Mouse (Mus musculus): ENCODE results near the gene Fam3b.

Gene Fam3b

DNA sequence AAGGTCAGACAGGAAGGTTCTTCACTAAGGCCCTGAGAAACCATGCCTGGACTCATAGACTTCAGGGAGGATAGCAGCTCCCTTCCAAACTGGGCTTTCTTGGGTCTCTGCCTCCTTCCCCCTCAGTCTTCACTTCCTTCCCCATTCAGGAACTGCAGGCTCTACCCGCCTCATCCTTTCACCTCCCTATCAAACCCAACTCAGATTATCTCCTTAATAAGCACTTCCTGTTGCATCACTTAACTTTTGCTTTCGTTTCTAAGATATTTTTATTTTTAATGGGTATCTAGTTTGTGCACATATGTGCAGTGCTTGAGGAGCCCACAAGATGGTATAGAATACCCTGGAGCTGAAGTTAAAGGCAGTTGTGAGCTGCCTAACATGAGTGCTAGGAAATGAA, 36.0 kb downstream of the Fam3b start:
- no peak for DNase-seq

DNA sequence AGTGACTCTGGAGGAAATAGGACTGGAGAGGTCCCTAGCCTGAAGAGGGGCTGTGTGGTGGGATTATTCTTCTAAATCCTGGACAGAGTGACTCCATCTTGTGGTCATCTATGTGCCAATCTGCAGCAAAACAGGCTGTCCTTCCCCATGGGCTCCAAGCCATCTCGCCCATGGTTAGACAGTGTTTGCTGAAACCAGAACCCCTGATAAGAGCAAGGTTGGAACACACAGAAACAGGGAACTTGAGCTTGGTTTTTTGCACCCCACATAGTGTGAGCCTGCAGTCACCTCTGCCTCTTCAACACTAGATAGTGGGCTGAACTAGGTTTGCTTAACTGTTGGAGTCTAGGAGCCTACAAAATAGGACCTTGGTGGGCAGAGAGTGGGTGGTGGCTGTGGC, 38.1 kb downstream of the Fam3b start:
- no peak for DNase-seq

GRCm38 (mm10) chr16:97475581-97475980, 39.0 kb downstream of the Fam3b start:
- no peak for DNase-seq

DNA sequence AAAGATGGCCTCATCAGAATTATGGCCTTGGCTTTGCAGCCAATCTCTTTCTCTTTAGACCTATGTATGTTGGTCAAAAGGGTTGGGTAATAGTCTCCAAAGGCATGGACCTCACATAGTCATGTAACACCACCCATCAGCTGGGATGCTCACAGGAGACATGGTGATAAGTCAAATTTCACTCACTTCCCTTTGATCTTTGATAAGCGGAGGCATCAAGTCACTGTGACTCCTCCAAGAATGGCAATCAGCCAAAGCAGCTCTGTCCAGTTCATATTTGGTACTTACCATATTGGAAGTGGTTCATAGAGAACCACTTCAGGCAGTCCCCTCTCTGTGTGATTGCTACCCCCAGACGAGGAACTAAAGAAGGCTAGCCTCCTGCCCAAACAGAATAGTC, 39.9 kb downstream of the Fam3b start:
- no peak for DNase-seq

DNA sequence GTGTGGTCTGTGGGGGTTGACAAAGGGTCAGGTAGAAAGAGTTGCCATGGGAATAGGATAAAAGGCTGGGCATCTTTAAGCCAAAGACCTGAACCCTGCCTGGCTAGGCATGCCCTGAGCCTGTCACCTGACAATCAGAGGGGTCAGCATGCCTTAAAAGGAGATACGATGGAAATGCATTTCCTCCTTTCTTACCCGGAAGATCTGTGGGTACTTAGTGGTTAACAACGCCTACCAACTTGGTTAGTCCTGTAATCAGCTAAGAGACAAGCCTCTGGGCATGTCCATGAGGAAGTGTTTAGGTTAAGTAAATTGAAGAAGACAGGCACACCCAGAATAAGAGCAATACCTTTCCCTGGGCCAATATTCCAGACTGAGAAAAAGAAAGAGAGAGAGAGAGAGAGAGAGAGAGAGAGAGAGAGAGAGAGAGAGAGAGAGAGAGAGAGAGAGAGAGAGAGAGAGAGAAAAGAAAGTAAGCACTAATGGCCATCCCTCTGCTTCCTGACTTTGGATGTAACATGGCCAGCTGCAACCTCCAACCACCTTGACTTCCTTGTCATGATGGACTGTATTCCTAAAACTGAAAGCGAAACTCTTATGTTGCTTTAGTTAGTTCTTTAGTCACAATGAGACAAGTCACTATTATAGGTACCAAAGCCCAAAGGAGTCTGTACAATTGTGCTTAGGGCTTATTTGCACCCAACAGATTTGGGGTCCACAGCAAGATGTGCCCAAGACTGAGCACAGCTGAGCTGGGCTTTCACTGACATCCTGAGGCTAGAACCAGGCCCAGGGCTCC, 46.4 kb downstream of the Fam3b start:
- no peak for DNase-seq

GRCm38 (mm10) chr16:97467472-97467871, 47.1 kb downstream of the Fam3b start:
- no peak for DNase-seq

GRCm38 (mm10) chr16:97466182-97466957, 48.2 kb downstream of the Fam3b start:
- peak; percentile 8 for DNase-seq

- DNase-seq: no peak
Observed at GRCm38 (mm10) chr16:97462481-97463181, 52.0 kb downstream of the Fam3b start, which contains the start of gene Mx1. Gene Mx1, minus strand, starts transcription at chr16:97462907.

DNA sequence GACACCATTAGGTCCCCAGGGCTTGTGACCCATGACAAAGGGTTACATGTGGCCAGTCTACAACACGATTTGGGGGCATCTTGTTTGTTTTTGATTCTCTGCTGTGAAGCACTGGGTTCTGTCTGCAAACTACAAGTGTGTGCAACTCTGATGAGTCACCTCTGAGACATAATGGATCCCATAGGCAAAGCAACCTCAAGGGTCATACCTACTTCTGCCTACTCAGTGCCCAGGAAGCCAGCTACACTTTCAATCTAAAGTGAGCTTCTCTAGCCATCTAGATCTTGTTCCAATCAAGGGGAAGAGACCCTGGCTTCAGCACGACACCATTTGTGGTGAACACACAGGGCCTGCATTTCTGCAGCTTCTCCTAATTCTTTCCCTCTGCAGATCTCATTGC, 53.3 kb downstream of the Fam3b start:
- no peak for DNase-seq

GRCm38 (mm10) chr16:97459831-97460230, 54.8 kb downstream of the Fam3b start:
- DNase-seq: no peak

DNA sequence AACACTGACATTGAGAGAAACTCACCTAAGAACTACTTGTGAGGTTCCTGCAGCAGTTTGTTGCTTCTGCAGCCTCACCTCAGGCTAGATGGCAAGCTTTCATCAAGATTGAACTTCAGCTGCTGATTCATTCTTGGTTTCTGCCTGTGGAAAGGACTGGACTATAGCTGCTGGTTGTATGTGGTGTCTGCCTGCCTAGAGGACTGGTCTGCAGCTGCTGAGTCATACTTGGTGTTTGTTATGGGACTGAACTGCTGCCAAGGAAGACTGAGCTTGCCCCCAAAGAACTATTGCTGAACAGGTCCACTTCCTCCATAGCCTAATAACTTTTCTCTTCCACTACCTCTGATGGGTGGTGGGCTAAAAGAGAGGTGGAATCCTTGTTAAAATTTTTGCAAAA, 67.2 kb downstream of the Fam3b start:
- no peak for DNase-seq

- peak; percentile 28 for DNase-seq
Observed at GRCm38 (mm10) chr16:97443670-97444263, 70.8 kb downstream of the Fam3b start.

DNA sequence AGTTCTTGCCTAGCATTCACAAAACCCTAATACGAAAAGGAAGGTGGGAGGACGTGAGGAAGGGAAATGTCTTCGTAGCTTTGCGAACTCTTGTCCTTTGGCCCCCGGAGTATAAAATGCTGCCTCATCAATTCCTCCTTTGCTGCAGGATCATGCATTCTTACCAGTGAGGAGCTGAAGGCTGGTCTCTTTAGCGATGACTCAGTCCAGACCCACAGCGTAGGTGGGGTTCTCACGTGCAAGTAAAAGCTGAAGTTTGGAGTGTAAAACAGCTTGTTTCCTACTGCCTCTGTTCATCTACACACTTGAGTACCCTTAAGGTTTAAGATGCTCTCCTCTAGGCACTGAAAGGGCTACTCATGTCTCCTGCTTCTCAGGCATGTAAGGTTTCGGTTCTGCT, 72.6 kb downstream of the Fam3b start:
- peak; percentile 58 for DNase-seq

DNA sequence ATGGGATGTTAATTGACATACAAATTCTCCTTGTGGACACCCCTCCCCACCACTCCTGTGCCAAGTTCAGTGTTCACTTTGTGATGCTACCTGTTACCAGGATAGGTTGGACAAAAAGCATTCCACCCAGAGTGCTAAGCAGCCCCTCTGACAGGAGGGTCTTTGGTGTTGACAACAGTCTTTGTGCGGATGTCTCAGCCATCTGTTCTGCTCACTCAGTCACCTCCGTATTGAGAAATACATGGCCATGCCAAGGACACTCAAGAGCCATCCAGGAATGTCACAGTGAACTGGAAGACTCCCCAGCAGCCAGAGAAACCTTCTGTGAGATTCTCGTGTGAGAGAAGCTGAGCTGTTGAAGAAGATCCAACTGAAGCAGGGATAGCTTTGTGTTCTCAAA, 76.4 kb downstream of the Fam3b start:
- DNase-seq: no peak

DNA sequence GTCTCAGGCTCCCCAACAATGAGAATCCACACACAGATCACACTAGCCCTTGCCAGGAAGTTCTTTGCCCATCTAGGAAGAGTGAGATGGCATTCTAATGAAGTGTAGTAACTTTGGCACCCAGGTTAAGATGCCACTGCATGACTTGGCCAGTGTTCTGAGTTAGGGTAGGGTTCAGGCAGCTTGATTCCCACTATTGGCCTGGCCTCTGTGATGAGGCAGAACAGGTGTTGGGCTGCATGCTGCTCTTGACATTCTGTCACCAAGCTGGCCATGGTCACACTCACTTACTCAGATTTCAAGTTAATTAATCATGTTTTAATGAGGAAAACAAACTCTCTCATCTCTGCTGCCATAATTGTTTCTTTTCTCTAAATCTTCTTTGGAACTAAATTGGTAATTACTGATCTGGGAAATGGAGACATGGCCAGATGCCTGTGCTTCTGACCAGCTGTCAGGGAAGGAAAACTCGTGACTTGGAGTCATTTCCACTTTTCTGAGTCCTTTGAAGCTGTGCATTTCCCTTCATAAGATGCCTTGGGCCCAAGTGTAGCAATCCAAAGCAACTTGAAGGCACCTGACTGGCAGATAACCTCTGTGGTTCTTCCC, 77.1 kb downstream of the Fam3b start:
- no peak for DNase-seq

DNA sequence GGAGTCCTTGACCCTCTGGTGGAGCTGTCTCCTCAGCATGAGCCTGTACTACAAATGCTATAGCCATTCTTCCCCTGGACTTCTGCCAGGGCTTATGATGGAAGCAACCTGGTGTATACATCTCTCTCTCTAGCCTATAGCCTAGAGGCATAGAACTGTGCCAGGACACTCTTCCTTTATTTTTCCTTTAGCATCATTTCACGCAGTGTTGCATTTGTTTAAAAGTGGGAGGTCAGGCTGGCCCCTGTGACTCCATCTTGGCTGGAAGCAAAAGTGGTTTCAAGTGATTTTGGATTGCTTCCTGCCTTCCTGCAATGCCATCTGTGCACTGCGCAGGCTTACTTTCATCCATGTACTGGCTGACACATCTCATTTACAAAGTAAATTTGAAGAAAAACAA, 80.4 kb downstream of the Fam3b start:
- no peak for DNase-seq

GRCm38 (mm10) chr16:97431328-97431727, 83.3 kb downstream of the Fam3b start:
- DNase-seq: peak; percentile 58

GRCm38 (mm10) chr16:97430091-97430490, 84.5 kb downstream of the Fam3b start:
- DNase-seq: peak; percentile 50

- no peak for DNase-seq
Observed at GRCm38 (mm10) chr16:97428026-97428425, 86.6 kb downstream of the Fam3b start.

DNA sequence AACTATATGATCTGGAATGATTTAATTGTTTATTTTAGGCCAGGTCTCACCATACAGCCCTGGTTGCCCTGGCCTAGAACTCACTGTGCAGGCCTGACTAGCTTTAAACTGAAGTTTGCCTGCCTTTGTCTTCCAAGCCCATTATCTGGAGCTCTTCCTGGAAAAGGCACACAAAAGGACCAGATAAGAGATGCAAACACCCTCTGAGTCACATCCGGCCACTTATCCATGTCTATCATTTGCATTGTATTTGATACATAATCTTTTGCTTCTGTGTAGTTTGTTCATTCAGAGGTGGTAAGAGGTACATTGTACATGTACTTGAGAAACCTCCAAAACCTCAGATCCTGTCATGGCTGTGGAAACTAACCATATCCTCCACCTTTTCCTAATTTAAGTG, 91.0 kb downstream of the Fam3b start:
- DNase-seq: no peak

DNA sequence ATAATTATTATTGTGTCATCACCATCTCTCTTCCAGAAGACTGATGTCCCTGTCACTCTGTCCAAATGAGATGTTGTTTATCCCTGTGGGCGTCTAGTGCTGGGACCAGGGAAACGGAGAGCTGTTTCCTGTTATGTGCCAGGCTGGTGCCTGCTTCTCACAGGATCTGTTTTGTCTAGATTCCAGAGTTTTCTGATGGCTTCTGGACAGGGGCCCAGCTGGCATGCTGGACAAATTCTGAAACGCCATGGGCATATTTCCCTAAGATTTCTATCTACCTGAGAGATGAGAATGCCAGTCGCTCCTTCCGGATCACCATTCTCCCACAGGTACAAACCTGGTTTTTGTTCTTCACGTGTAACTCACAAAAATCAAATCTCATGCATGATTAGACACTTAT, 92.9 kb downstream of the Fam3b start:
- no peak for DNase-seq

Data from right cerebral cortex, adult 18-20 months (tissue).